Mouse (Mus musculus) thymus, adult 18-20 months (tissue): ENCODE measurements around the gene Slc26a3.
A peak's percentile ranks its signal among the peaks of the same experiment; 100 is the strongest.
"Not testable (repeated sequence)": the region's sequence is repeated elsewhere in the genome, so short reads cannot be mapped to it uniquely, and the experiment has no call there.

ENCODE experiments used
- DNase-seq, 2 experiments: peaks; one replicate each; pipeline ENCODE4 v3.0.0; 2022; ENCODE audit warnings: mixed read lengths in 2 of 2

Gene Slc26a3

GRCm38 (mm10) chr12:31437791-31438190 lies 47.1 kb downstream of the Slc26a3 start:
- DNase-seq, result no peak

GRCm38 (mm10) chr12:31439612-31440011 lies 48.9 kb downstream of the Slc26a3 start:
- no peak for DNase-seq

- DNase-seq, result no peak
Observed at GRCm38 (mm10) chr12:31444131-31444546, 53.5 kb downstream of the Slc26a3 start.

- no peak for DNase-seq
Observed at GRCm38 (mm10) chr12:31444827-31445226, 54.2 kb downstream of the Slc26a3 start.

GRCm38 (mm10) chr12:31449341-31449740 lies 58.7 kb downstream of the Slc26a3 start:
- DNase-seq, result no peak

- no peak for DNase-seq
Observed at GRCm38 (mm10) chr12:31456271-31456670, 65.6 kb downstream of the Slc26a3 start.

- DNase-seq, result no peak
Observed at GRCm38 (mm10) chr12:31458474-31458873, 67.8 kb downstream of the Slc26a3 start.

GRCm38 (mm10) chr12:31460270-31460669 lies 69.6 kb downstream of the Slc26a3 start:
- DNase-seq, result not testable (repeated sequence)

GRCm38 (mm10) chr12:31461371-31461770 lies 70.7 kb downstream of the Slc26a3 start:
- no peak for DNase-seq

GRCm38 (mm10) chr12:31462615-31463014 lies 71.9 kb downstream of the Slc26a3 start:
- no peak for DNase-seq

GRCm38 (mm10) chr12:31478182-31478581 lies 87.5 kb downstream of the Slc26a3 start:
- not testable (repeated sequence) for DNase-seq

- DNase-seq, result no peak
Observed at GRCm38 (mm10) chr12:31486431-31486830, 95.8 kb downstream of the Slc26a3 start.

- DNase-seq, result no peak
Observed at GRCm38 (mm10) chr12:31498936-31499313, 108.3 kb downstream of the Slc26a3 start.

GRCm38 (mm10) chr12:31499314-31500131 lies 108.9 kb downstream of the Slc26a3 start, which contains the start of gene Cbll1:
TSS of gene Cbll1 (minus strand) at chr12:31499616.
- DNase-seq, result peak; percentile 92 to 93

- DNase-seq, result no peak
Observed at GRCm38 (mm10) chr12:31500196-31500595, 109.5 kb downstream of the Slc26a3 start.

GRCm38 (mm10) chr12:31501266-31501665 lies 110.6 kb downstream of the Slc26a3 start:
- no peak for DNase-seq

- no peak for DNase-seq
Observed at GRCm38 (mm10) chr12:31503211-31503610, 112.5 kb downstream of the Slc26a3 start.

GRCm38 (mm10) chr12:31507718-31508364 lies 117.2 kb downstream of the Slc26a3 start:
- no peak for DNase-seq

- DNase-seq, result no peak
Observed at GRCm38 (mm10) chr12:31508496-31508895, 117.8 kb downstream of the Slc26a3 start.

GRCm38 (mm10) chr12:31511218-31511617 lies 120.5 kb downstream of the Slc26a3 start:
- DNase-seq, result no peak

GRCm38 (mm10) chr12:31512634-31513411 lies 122.2 kb downstream of the Slc26a3 start:
- no peak for DNase-seq

GRCm38 (mm10) chr12:31513724-31514503 lies 123.2 kb downstream of the Slc26a3 start:
- no peak for DNase-seq
